Mouse (Mus musculus): ENCODE measurements around the gene Sorcs3.

Sorcs3 gene

GRCm38 (mm10) chr19:48205929-48206814, at the start of gene Sorcs3:
Sorcs3 (plus strand) TSS chr19:48206025.
- peak; percentile 62 for DNase-seq

GRCm38 (mm10) chr19:48165341-48165740, 40.5 kb upstream of the Sorcs3 start:
- DNase-seq = no peak

GRCm38 (mm10) chr19:48167110-48167509, 38.7 kb upstream of the Sorcs3 start:
- no peak for DNase-seq

DNA sequence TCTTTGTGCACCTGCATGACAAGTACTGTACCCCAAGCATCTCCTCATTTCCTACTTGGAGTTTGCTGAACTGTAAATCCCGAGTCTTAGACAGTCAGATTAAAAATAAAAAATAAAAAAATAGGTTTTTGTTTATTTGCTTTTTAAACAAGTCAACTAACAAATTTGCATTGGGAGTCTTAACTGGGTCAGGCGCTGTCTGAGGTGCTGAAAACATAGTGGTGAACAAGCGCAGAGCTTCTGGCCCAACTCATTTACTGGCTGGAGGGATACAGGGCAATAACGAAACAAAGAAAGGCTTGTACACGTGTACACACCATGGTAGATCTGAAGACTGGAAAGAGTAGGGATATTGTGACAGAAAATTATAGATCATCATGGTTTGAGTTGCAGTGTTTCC, 37.5 kb upstream of the Sorcs3 start:
- DNase-seq = peak; percentile 76

- no peak for DNase-seq
Measured at GRCm38 (mm10) chr19:48174717-48175116, 31.1 kb upstream of the Sorcs3 start.

- DNase-seq = peak; percentile 82
Measured at GRCm38 (mm10) chr19:48203928-48204470, 1.8 kb upstream of the Sorcs3 start.

GRCm38 (mm10) chr19:48204476-48204875, 1.3 kb upstream of the Sorcs3 start:
- peak; percentile 28 for DNase-seq

DNA sequence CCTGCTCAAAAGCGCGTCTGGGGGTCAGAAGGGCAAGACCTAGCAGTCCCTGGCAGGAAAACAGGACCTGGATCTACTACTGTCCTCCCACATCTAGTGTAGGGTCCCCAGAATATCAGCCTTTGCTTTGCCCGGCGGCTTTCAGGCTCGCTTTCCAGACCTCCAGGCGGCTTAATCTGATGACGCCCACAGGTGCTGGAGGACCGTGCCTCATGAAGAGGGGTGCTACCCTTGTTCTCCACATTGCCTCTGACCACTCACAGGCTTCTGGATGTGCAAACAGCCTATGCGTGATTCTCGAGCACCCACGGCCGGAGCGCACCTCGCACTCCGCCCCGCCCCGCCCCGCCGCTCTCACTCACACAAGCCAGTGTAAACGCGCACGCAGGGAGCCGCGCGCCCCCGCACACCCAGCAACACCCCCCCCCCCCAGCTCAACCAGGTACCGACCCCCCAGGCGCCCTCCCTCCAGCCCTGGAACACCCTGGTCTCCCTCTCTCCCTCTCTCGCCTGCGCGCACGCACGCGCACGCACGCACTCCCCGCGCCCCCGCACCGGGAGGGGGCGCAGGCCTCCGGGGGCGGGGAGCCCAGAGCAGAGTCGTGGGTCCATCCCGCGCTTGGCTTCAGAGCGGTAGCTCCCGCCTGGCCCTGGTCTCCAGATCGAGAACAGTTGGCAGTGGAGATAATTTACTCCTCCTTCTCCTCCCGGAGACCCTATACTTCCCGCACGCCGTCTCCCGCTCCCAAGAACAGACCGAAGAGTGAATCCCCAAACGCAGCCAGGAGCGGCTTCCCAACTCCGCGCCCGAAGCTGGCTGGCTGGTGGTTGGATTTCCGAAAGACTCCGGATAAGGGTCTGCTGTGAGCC, 698 bp upstream of the Sorcs3 start:
- DNase-seq = peak; percentile 65

- peak; percentile 28 for DNase-seq
Measured at GRCm38 (mm10) chr19:48206861-48207730, 1.3 kb downstream of the Sorcs3 start.

GRCm38 (mm10) chr19:48207731-48208370, 2.0 kb downstream of the Sorcs3 start:
- peak; percentile 46 for DNase-seq

DNA sequence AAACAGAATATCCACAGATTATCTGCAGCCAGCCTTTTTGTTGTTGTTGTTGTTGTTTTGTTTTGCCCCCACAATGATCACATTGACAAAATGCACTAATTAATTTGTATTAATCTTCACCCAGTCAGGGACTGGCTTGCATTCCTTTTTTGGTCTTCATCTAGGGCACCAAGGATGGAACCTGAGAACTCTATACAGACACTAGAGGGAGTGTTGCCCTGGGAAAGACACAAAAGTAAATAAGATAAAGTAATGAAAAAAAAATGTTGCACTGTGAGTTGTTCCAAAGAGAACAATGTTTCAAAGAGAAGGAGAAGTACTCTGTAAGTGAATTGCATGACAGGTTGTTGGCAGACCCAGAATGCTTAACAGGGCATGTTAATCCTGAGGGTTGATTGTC, 9.6 kb downstream of the Sorcs3 start:
- DNase-seq = no peak

DNA sequence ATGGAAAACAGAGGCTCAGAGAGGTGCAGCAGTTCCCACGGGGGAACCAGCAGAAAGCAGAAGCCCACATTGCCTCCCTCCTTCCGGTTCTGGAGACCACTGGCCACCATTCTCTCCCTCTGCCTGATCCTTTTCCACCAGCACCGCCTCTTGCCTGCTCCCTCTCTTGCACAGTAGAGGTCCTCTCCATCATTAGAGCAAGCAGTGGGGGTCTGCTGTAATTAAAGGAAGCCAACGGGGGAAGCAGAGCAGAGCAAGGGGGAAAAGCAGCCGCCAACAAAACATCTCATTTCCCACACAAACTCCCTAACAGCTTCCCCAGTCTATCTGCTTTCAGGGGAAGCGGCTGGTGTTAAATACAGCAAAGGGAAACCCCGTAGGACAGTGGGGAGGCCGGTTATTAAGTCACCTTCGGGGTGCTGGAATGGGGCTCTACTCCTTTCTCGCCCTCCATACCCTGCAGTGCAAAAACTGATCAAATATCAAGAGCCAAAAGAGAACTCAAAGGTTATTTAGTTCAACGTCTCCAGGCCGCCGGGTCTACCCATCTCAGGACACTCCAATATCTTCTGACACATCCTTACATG, 32.1 kb downstream of the Sorcs3 start:
- peak; percentile 53 for DNase-seq

DNA sequence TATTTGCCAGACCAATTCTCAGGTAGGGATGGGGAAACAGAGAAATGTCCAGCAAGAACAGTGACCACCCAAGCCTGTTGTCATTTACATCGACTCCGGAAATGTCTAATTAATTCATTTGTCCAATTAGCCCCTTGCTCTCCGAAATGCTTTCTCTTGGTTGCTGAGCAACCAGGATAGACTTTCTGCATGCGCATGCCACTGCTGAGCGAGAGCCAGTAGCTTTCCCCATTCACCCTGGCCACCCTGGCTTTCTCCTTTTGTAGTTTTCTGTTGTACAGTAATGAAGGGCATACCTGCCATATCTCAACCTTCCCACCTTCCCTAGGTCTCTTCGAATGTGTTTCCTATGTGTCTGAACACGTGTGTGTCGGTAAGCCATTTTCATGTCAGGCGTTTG, 32.6 kb downstream of the Sorcs3 start:
- DNase-seq = peak; percentile 79

GRCm38 (mm10) chr19:48240960-48241359, 35.1 kb downstream of the Sorcs3 start:
- DNase-seq = peak; percentile 69

DNA sequence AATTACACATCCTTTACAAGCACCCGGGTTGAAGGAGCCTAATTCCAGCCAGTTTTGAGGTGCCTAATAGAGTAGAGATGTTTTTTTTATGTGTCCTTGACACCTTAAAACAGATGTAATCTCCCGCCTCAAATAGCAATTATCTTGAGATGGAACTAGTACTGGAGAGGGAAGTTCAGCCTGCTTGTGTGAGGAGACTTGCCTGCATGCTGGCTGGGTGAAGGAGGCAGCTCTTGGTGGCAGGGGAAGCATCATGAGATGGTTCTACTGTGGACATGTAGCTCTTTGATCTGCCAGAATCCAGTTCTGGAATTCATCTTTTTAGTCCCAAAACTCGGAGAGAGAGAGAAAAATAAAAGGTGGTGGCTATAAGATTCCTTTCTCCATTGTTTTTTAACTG, 38.2 kb downstream of the Sorcs3 start:
- DNase-seq = no peak

DNA sequence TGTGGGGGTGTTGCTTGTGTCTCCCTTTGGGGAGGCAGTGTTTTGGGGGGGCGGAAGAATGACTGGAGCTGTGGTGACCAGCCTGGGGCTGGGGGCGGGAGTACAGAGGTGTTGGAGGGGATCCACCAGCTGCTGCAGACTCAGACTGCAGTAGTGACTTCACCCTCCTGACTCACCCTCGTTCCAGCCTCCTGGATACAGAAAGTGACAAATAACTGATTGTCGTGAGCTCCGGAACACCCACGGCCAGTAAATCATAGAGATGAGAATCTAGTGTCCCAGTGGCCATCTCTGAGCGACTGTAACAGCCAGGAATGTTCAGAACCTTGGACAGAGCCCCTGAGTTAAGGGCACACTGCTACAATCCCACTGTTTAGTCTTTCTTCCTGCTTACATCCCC, 53.4 kb downstream of the Sorcs3 start:
- DNase-seq = peak; percentile 30

- no peak for DNase-seq
Measured at GRCm38 (mm10) chr19:48260671-48261070, 54.8 kb downstream of the Sorcs3 start.

DNA sequence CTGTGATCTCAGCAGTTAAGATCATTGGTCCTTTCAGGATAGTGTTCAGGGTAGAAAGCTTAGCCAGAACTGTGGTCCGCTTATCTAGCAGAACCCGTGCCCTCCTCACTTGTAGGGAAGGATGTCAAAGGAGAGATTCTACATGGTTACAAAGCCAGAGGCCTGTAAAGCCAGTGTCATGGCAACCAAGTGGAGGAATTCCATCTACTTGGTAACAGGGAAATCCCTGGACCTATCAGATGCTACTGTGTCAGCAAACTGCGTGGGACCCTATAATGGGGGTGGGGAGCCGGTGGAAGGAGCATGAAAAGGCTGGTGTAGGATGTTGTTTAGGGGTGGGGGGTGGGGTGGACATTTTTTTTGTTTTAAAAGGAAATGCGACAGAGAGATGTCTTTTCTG, 57.9 kb downstream of the Sorcs3 start:
- no peak for DNase-seq

DNA sequence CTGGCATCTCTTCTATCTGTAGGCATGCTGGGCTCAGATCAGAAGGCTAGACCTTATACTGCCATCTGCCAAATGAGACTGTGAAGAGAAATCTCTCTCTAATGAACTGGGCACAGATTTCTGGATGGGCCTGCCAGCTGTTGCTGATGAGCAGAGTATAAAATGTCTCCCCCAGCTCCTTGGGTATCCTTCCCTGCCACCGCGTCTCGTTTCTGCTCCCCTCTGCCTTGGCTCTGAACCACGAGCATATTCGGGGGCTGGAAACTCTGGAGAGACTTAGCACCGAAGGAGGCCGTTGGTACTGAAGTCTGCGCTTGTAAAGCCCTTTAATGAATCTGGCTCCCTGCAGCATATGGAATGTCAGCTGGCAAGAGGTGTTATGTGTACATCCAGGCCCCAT, 74.4 kb downstream of the Sorcs3 start:
- peak; percentile 14 for DNase-seq

- DNase-seq = peak; percentile 52
Measured at GRCm38 (mm10) chr19:48282250-48282649, 76.4 kb downstream of the Sorcs3 start.

GRCm38 (mm10) chr19:48283217-48283616, 77.4 kb downstream of the Sorcs3 start:
- peak; percentile 85 for DNase-seq
